Mouse (Mus musculus): Measurements from ENCODE around the gene Atxn1. TPM values are rescaled to one million over a fixed set of nuclear protein-coding genes. Genes with fewer than 3 reads are reported as not detected.

The Atxn1 gene
- polyA plus RNA-seq, 1 experiment from 2014 or later = 6.3 TPM

DNA sequence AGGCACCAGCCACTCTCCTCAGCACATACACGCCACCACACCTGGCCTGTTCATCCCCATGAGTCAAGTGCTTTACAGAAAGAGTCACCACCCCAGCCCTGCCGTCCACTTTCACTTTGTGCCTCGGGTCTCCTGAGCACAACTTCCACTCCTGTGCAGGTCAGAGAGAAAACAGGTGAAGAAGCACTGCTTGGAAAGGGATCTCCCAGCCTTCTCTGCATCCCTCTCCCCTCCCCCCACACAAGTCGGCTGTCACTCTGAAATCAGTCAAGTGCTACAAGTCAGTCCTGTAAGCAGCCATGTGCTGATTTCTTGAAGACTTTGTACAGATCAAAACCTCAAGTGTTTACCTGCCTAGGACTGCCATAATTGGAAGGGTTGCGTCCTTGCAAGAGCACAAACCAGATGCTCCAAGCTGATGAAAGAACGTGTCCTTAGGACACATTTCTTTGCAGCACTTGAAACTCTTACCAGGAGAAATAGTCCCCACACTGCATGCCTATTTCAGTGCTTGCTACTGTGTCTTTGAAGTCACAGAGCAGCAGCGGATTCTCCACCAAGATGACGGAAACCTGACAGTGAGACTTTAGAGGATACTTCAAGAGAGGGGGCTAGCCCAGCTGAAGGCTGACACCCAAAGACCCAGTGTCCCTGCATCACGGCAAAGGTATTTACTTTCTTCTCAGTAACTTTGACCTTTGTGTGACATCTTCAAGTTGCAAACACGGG, 58.2 kb downstream of the Atxn1 start:
- Histone ChIP-seq H3K4me3 (replicated peaks) (no peak overlapping the region), H3K9me3 (no peaks in the 10 kb centered on the region), H3K27me3 (no peaks in the 10 kb centered on the region), H3K4me2 (replicated peaks) (no peak overlapping the region), H3K27ac (no peak overlapping the region), H3K4me1 (replicated peaks) (0 out of 2 replicates have a peak, but pooled peaks cover 7% of the 10 kb centered on the region), H3K9ac (replicated peaks) (no peak overlapping the region), H3K36me3 (no peaks in the 10 kb centered on the region)
- 72% methylated on average over 10 of the region's 10 CpGs for WGBS
- ATAC-seq = no peak

DNA sequence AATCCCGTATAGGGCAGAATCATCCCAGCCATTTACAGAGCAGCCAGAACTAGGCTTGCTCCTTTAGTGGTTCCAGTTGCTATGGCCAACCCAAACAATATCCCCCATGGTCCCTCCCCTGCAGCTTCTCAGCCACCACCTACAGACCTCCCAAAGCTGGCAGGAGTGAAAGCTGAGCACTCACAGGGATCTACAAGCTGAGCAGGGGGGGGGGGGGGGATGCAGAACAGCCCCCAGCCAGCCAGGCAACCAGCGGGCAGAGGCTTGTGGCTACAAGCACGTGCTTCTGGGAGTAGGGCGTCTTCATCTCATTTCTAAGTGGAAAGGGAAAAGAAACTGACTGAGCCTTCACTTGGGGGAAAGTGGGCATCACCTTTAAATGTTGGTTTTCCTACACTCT, 59.9 kb downstream of the Atxn1 start:
- H3K4me3 ChIP-seq (replicated peaks) = no peak overlapping the region
- 50% methylated on average over 4 of the region's 4 CpGs for WGBS
- H3K36me3 ChIP-seq = no peaks in the 10 kb centered on the region
- no peaks in the 10 kb centered on the region for H3K9me3 ChIP-seq
- H3K9ac ChIP-seq (replicated peaks) = no peak overlapping the region
- no peak overlapping the region for H3K27ac ChIP-seq
- no peak overlapping the region for H3K4me2 ChIP-seq (replicated peaks)
- H3K4me1 ChIP-seq (replicated peaks) = 0 out of 2 replicates have a peak, but pooled peaks cover 7% of the 10 kb centered on the region
- no peak for ATAC-seq
- no peaks in the 10 kb centered on the region for H3K27me3 ChIP-seq

DNA sequence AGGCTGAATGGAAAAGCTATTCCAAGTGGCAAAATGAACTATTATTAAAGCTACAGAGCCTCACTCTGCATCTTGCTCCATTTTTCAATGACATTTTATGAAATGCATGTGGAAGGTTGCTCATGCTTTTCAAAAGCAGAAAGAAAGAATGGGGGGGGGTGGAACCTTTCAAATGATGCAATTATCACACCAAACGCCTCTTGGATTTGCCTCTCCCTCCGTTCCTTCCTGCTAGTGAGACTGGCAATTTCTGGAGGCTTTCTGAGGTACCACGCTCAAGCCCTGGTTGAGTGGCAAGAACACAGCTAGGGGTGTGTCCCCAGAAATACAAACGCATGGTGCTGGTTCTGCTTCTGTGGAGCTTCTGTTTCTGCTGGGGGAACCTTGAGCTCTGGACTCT, 60.4 kb downstream of the Atxn1 start:
- no peak overlapping the region for H3K9ac ChIP-seq (replicated peaks)
- H3K4me3 ChIP-seq (replicated peaks) = no peak overlapping the region
- 0 out of 2 replicates have a peak, but pooled peaks cover 7% of the 10 kb centered on the region for H3K4me1 ChIP-seq (replicated peaks)
- ATAC-seq = no peak
- no peaks in the 10 kb centered on the region for H3K9me3 ChIP-seq
- no peaks in the 10 kb centered on the region for H3K36me3 ChIP-seq
- 70% methylated on average over 4 of the region's 4 CpGs for WGBS
- no peaks in the 10 kb centered on the region for H3K27me3 ChIP-seq
- no peak overlapping the region for H3K4me2 ChIP-seq (replicated peaks)
- H3K27ac ChIP-seq = no peak overlapping the region

GRCm38 (mm10) chr13:45903519-45904274, 61.1 kb downstream of the Atxn1 start:
- 79% methylated on average over 12 of the region's 12 CpGs for WGBS
- H3K9me3 ChIP-seq = no peaks in the 10 kb centered on the region
- H3K36me3 ChIP-seq = no peaks in the 10 kb centered on the region
- no peaks in the 10 kb centered on the region for H3K27me3 ChIP-seq
- 0 out of 2 replicates have a peak, but pooled peaks cover 7% of the 10 kb centered on the region for H3K4me1 ChIP-seq (replicated peaks)
- H3K4me2 ChIP-seq (replicated peaks) = no peak overlapping the region
- H3K27ac ChIP-seq = no peak overlapping the region
- H3K9ac ChIP-seq (replicated peaks) = no peak overlapping the region
- no peak overlapping the region for H3K4me3 ChIP-seq (replicated peaks)
- no peak for ATAC-seq

DNA sequence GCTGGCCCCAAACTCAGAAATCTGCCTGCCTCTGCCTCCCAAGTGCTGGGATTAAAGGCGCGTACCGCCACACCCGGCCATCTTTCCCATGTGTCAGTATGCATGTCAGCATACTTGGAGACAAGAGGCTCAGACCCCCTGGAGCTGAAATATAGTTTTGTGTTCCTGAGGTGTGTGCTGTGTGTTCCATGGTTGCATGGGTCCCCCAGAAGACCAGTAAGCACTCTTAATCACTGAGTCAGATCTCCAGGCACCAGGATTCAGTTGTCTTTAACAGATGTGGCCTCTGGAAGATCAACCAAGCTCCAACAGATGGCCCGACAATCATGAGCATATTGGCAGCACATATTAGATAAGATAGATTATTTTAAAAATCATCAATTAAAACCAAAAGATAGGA, 62.4 kb downstream of the Atxn1 start:
- H3K4me2 ChIP-seq (replicated peaks) = no peak overlapping the region
- H3K4me3 ChIP-seq (replicated peaks) = no peak overlapping the region
- WGBS = 96% methylated on average over 5 of the region's 5 CpGs
- H3K9ac ChIP-seq (replicated peaks) = no peak overlapping the region
- H3K27me3 ChIP-seq = no peaks in the 10 kb centered on the region
- H3K4me1 ChIP-seq (replicated peaks) = 0 out of 2 replicates have a peak, but pooled peaks cover 7% of the 10 kb centered on the region
- no peak overlapping the region for H3K27ac ChIP-seq
- no peaks in the 10 kb centered on the region for H3K36me3 ChIP-seq
- no peaks in the 10 kb centered on the region for H3K9me3 ChIP-seq
- no peak for ATAC-seq

DNA sequence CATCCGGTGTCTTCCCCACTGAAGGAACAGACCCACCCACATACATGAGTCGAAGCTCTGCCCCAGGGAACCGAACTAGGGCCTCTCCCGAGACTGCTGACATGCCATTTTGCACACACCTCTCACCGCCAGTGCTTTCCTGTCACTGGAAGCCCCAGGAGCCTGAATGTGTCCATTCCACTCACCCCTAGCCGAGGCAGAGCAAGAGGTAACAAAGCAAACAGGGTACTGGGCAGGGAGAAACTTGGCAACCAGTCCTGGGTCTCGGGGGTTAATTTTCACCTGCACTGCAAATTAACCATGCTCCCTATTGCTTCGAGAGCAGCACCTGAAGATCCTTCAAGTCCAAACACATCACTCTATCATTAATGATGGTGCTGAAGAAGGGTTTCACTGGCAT, 64.0 kb downstream of the Atxn1 start:
- Histone ChIP-seq H3K27me3 (no peaks in the 10 kb centered on the region), H3K4me3 (replicated peaks) (no peak overlapping the region), H3K36me3 (no peaks in the 10 kb centered on the region), H3K4me2 (replicated peaks) (no peak overlapping the region), H3K9me3 (no peaks in the 10 kb centered on the region), H3K27ac (no peak overlapping the region), H3K9ac (replicated peaks) (no peak overlapping the region), H3K4me1 (replicated peaks) (0 out of 2 replicates have a peak, but pooled peaks cover 4% of the 10 kb centered on the region)
- no peak for ATAC-seq
- WGBS = 88% methylated on average over 8 of the region's 8 CpGs

GRCm38 (mm10) chr13:45897571-45897970, 67.2 kb downstream of the Atxn1 start:
- no peak overlapping the region for H3K27ac ChIP-seq
- no peak overlapping the region for H3K4me3 ChIP-seq (replicated peaks)
- H3K4me2 ChIP-seq (replicated peaks) = no peak overlapping the region
- no peaks in the 10 kb centered on the region for H3K36me3 ChIP-seq
- H3K9me3 ChIP-seq = no peaks in the 10 kb centered on the region
- peaks cover 12% of the 10 kb centered on the region for H3K4me1 ChIP-seq (replicated peaks)
- no peak overlapping the region for H3K9ac ChIP-seq (replicated peaks)
- 83% methylated on average over 2 of the region's 2 CpGs for WGBS
- no peak for ATAC-seq
- H3K27me3 ChIP-seq = no peaks in the 10 kb centered on the region

- no peak for ATAC-seq
- no peak overlapping the region for H3K4me3 ChIP-seq (replicated peaks)
- 49% methylated on average over 10 of the region's 10 CpGs for WGBS
- no peaks in the 10 kb centered on the region for H3K9me3 ChIP-seq
- H3K27ac ChIP-seq = no peak overlapping the region
- no peaks in the 10 kb centered on the region for H3K27me3 ChIP-seq
- peaks cover 12% of the 10 kb centered on the region for H3K4me1 ChIP-seq (replicated peaks)
- no peak overlapping the region for H3K9ac ChIP-seq (replicated peaks)
- no peaks in the 10 kb centered on the region for H3K36me3 ChIP-seq
- no peak overlapping the region for H3K4me2 ChIP-seq (replicated peaks)
Observed at GRCm38 (mm10) chr13:45894760-45895159, 70.0 kb downstream of the Atxn1 start.

DNA sequence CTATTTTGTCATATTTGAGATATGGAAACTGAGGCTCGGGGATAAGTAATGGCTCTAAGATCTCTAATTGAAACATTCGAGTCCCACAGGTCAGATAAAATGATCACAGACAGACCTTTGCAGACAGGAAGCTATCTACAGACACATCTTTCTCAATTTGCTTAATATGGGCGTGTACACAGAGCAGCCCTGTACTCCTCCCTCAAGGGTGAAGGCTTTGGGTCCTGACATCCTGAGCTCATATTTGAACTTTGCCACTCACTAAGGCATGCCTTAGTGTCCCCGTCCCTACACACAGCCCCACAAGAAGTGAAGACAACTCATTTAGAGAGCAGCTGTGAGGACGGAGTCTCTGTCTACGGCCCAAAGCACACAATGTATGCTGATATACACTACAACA, 70.6 kb downstream of the Atxn1 start:
- Histone ChIP-seq H3K4me2 (replicated peaks) (no peak overlapping the region), H3K4me1 (replicated peaks) (peaks cover 12% of the 10 kb centered on the region), H3K9me3 (no peaks in the 10 kb centered on the region), H3K27me3 (no peaks in the 10 kb centered on the region), H3K36me3 (no peaks in the 10 kb centered on the region), H3K9ac (replicated peaks) (no peak overlapping the region), H3K27ac (no peak overlapping the region; the same call in 1 of the 2 replicates), H3K4me3 (replicated peaks) (no peak overlapping the region)
- 82% methylated on average over 6 of the region's 6 CpGs for WGBS
- no peak for ATAC-seq

DNA sequence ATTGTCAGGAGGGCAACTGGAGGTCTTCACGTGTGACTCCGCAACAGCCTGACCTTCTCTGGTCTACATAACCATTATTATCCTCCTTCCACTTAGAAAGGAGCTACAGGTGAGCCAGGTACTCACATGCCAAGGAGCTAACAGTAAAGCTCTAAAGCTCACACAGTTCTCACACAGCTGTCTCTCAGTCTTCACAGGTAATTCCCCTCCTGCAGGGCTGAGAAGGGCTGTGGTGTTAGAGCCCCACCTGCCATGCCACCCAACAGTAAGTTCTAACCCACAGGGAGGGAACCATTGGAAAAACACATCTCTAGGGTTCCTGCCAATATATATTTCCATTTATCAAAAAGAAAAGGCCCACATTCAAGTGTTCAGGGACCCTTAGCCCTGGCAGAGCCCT, 73.7 kb downstream of the Atxn1 start:
- Histone ChIP-seq H3K4me1 (replicated peaks) (peaks cover 12% of the 10 kb centered on the region), H3K4me3 (replicated peaks) (no peak overlapping the region), H3K9ac (replicated peaks) (no peak overlapping the region), H3K4me2 (replicated peaks) (no peak overlapping the region), H3K27ac (no peak overlapping the region), H3K27me3 (no peaks in the 10 kb centered on the region), H3K9me3 (no peaks in the 10 kb centered on the region), H3K36me3 (no peaks in the 10 kb centered on the region)
- 87% methylated on average over 2 of the region's 2 CpGs for WGBS
- ATAC-seq = no peak

GRCm38 (mm10) chr13:45888953-45889749, 75.7 kb downstream of the Atxn1 start:
- H3K27me3 ChIP-seq = no peaks in the 10 kb centered on the region
- H3K4me3 ChIP-seq (replicated peaks) = no peak overlapping the region
- ATAC-seq = no peak
- peaks cover under 1% of the 10 kb centered on the region; the same call in 1 of the 2 replicates for H3K4me1 ChIP-seq (replicated peaks)
- no peak overlapping the region for H3K27ac ChIP-seq
- WGBS = 74% methylated on average over 9 of the region's 9 CpGs
- no peak overlapping the region for H3K9ac ChIP-seq (replicated peaks)
- H3K36me3 ChIP-seq = no peaks in the 10 kb centered on the region
- H3K4me2 ChIP-seq (replicated peaks) = no peak overlapping the region
- no peaks in the 10 kb centered on the region for H3K9me3 ChIP-seq

- Histone ChIP-seq H3K4me2 (replicated peaks) (no peak overlapping the region), H3K9ac (replicated peaks) (no peak overlapping the region), H3K36me3 (no peaks in the 10 kb centered on the region), H3K27ac (no peak overlapping the region), H3K27me3 (0 out of 2 replicates have a peak, but pooled peaks cover 7% of the 10 kb centered on the region), H3K9me3 (no peaks in the 10 kb centered on the region), H3K4me1 (replicated peaks) (peaks cover 20% of the 10 kb centered on the region), H3K4me3 (replicated peaks) (no peak overlapping the region)
- no peak for ATAC-seq
- 89% methylated on average over 7 of the region's 7 CpGs for WGBS
Observed at GRCm38 (mm10) chr13:45884878-45885277, 79.9 kb downstream of the Atxn1 start.
